Mouse (Mus musculus): ENCODE data around the gene Pcmtd2.
A peak's percentile ranks its signal among the peaks of the same experiment; 100 is the strongest.
"Not testable (repeated sequence)": the region's sequence is repeated elsewhere in the genome, so short reads cannot be mapped to it uniquely, and the experiment has no call there.

Pcmtd2 gene

DNA sequence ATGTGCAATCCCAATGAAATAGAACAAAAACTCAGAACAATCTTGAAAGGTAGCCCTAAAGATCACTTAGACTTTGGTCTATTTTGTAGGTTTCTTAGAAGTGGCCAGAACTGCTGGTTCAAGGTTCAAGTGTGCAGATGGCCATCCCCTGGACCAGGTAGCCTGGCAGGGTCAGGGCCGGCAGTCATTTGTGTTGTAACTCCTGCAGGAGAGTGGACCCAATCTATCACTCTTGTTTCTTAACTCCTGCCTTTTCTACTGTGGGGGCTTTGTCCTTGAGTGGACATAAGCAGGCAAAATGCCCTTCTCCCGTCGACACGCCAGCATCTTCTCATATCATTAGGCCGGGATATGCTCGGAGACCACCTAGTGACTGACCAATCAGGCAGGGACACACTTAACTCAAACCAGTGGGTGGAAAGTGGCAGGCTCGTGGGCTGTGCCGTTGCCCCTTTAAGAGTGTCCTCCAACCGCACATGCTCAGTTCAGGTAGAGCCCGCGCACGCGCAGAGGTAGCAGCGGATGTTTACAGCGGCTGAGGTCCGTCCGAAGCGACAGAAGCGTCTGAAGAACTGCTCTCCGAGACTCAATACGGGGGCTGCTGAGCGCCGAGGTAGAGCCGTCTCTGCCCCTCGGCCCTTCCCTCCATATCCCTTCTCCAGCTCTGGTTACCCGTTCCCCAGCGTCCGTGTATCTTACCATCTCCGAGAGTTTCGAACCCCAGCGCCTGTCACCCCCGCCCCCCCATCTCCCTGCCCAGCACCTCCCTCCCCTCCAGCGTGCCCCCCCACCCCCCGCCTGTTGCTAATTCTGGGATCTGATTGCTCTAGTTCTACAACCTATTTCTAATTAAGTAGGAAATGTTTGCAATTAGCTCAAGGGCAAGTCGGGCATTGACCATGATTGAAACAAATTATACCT, at the start of gene Pcmtd2:
Gene Pcmtd2 (plus strand): TSS at position 483 of the 921 bp plus-strand sequence.
- peak; percentile 91 to 93 for DNase-seq

DNA sequence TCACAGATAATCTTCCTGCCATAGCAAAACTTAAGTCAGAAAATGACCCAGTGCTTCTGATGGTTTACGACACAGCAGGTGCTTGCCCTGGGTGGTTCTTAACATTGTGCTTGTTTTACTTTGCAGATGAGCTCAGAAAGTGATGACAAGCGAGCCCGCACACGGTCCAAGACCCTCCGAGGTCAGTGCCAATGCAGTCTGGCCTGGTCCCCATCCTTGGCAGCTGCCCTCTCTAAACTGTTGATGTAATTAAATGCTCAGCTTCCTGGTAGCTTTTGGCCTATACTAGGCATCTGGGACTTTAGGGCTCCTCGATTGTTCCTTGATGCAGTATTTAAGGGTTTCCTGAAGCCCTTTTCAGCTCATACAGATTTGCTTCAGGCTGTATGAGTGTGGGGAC, 48.3 kb upstream of the Pcmtd2 start:
- no peak for DNase-seq

DNA sequence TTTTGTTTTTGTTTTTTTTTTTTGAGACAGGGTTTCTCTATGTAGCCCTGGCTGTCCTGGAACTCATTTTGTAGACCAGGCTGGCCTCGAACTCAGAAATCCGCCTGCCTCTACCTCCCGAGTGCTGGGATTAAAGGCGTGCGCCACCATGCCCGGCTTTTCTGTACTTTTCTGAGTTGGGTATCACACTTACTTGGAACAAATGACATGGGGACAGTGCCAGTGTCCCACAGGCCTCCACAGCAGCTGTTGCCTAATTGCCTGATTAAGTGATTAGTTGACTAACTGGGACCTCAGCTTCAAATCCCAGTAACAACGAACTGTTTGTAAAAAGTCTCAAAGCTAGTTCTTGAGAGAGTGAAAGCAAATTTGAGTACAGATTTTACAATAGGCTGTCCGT, 44.5 kb upstream of the Pcmtd2 start:
- DNase-seq: not testable (repeated sequence)

DNA sequence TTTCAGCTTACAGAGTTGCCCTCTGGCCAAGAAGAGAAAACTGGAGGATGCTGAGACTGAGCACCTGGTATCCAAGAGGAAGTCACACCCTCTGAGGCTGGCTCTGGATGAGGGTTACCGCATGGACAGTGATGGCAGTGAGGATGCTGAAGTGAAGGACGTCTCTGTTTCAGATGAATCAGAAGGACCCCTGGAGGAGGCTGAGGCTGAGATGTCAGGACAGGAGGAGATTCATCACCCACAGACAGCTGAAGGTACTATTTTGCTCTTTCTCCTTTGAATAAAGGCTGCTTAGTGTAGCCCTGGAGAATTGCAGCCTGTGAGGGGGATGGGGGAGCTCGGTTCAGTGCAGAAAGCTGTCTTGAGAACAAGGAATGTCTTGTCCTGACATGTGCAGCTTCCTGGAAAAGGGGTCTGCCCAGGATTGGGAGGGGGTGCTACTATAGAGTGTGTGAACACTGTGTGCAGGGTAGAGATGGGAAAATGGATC, 42.0 kb upstream of the Pcmtd2 start:
- DNase-seq: no peak

DNA sequence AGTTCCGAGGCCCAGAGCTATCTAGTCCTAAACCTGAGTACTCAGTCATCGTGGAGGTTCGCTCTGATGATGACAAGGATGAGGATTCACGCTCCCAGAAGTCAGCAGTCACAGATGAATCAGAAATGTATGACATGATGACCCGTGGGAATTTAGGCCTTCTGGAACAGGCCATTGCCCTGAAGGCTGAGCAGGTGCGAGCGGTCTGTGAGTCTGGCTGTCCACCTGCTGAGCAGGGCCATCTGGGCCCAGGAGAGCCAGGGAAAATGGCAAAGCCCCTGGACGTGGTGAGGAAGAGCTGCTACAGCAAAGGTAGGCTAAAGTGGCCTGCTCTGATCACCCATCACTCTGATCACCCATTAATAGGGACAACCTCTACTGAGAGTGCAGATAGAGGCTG, 40.0 kb upstream of the Pcmtd2 start:
- no peak for DNase-seq

DNA sequence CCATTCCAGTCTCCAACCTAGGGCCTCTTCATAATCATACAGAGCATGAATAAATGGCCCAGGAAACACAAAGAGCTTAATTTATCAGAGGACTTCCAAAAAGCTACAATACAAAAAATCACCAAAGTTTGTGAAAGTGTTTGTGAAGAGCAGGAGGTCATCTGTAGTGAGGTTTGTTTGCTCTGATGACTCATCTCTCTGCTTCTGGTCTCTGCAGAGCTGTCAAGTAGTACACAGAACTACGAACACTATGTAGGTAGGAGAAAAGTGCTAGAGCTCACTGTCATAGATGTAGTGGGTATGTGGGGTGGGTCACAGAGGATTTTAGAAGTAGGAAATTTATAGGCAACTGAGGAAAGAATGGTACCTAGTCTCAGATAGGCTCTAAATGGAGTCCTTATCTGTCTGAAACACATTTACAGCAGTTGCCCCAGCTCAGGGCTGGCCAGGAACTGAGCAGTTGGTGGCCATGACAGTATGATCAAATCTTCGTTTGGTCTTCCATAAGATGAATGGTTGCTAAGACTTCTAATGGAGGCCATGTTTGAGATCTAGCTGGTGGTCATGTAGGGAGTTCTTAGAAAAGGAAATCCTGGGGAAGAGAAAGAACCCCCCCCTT, 8.5 kb upstream of the Pcmtd2 start:
- no peak for DNase-seq

DNA sequence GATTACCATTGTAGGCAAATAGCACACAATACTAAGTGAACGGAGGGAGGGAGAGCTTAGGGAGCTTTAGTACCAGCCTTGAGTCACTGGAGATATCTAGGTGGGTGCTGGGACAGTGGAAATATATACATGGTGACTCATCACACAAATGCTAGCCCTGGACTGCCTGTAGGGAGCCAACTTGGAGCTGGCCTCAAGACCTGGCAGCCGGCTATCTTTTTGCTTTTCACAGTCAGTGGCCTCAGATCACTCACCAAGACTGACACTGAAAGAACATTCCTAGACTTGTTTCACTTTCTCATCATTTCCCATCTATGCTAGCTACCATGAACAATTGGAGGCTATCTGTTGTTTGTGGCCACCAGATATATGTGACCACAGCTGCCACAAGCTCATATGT, 4.9 kb upstream of the Pcmtd2 start:
- DNase-seq: no peak

DNA sequence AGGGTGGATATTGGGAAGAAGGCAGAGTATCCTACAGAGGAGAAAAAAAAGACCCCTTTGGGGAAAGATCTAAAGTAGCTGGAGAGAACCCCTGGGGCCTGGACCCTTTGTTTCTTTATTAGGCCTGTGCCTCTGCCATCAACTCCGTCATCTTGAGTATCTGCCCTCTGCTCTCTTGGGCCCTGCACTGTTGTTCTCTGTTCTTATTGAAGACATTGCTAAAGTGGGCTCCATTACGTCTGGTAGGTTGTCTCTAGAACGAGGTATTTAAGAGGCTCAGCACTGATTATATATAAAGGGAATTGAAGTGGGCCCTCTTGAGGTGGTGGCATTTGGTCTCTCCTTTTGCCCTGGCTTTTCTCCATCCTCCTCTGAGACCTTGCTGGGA, 633 bp downstream of the Pcmtd2 start:
- DNase-seq: peak; percentile 20 to 26

DNA sequence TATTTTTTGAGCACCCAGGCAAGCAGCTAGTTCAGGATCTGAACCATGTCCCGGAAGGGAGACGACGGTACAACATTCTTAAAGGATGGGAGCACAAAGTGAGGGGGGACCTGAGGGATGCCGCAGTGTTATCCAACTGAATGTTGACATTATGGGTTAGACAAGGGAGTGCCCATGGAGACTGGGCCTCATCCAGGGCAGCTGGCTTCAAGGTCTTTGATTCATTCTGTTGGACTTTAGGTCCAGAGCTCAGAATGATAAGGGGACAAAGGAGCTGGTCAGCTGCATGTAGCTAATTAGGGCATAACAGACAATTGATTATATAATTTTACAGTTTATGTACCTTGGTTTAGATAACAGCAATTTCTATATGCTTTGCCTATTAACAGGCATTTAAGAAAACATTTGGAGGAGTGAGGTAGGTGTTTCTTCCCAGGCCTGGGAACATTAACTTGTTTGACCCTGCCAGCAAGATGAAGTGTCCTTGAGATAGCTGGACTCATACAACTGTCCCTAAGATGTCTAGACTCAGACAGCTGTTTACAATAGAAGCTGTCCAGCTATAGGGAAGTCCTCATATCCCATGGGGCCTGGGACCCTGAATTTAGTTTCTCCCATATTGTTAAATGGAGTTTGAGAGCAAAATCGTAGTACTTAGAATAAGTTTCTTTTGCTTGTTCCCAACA, 8.2 kb downstream of the Pcmtd2 start:
- no peak for DNase-seq

DNA sequence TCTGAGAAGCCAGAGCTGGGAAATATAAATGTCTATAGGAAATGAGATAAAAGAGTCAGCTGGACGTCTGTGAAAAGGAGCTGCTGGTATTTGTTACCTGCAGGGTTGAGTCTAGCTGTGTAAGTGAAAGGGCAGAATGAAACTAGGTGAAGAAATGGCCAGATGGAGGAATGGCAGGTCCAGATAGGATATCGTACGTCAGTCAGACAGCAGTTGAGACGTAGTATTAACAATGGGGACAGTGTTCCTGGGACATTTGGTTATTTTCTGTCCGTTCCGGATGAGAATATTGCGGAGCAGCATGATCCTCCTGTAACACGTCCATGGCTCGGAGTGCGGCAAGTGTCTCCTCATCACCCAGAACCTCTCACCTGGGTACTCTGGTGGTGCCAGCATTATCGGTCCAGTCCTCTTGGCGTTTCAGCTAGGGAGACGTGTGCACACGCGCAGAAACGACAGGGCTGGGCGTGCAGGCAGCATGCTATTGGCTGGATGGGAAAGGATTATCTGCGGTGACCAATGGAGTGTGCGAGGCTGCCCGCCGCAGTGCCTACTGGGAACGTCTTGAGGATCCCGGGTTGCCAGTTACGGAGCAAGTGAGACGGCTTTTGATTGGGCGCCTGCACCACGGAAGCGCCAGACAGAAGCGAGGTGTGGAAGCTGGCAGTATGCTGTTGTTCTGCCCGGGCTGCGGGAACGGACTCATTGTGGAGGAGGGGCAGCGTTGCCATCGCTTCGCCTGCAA, 26.3 kb downstream of the Pcmtd2 start, which contains the start of gene Polr3k:
Gene Polr3k (plus strand): TSS at position 547 of the 745 bp plus-strand sequence.
- DNase-seq: peak; percentile 87 to 89

DNA sequence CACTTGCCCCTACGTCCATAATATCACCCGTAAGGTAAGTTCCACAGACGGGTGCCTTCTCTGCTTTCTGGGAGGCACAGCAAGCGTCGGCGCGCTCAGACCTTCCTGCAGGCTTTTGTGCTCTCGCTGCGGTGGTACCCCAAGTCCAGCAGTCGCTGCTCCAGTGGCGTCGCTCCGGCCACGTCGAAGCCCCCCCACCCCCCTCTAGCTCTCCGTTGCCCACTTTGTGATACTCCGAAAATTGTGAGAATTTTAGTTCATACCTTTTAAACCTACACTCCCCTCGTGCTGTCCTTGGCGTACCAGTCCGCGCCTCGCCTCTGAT, 26.8 kb downstream of the Pcmtd2 start:
- DNase-seq: no peak

DNA sequence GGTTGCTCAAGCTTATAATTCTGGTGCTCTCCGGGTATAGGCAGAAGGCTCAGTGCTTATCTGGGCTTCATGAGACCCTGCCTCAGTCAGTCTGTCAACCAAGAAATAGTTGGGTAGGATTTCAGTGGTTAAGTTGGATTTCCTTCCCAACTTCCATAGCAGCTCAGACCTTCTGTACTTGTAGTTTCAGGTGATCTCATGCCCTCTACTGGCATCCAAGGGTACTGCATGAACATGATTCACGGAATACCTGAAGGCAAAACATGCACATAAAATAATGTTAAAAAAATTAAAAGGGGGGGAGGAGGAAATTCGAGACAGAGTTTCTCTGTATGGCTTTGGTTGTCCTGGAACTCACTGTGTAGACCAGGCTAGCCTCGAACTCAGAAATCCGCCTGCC, 29.3 kb downstream of the Pcmtd2 start:
- peak; percentile 70 to 79 for DNase-seq

DNA sequence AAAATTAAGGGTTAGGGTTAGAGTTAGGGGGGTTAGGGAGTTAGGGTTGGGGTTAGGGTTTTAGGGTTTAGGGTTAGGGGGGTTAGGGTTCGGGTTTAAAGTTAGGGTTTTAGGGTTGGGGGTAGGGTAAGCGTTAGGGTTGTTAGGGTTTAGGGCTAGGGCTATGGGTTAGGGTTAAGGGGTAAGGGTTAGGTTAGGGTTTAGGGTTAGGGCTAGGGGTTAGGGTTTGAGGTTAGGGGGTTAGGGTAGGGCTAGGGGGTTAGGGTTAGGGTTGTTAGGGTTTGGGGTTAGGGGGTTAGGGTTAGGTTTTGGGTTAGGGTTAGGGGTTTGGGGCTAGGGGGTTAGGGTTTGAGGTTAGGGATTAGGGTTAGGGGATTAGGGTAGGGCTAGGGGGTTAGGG, 33.4 kb downstream of the Pcmtd2 start:
- no peak for DNase-seq

DNA sequence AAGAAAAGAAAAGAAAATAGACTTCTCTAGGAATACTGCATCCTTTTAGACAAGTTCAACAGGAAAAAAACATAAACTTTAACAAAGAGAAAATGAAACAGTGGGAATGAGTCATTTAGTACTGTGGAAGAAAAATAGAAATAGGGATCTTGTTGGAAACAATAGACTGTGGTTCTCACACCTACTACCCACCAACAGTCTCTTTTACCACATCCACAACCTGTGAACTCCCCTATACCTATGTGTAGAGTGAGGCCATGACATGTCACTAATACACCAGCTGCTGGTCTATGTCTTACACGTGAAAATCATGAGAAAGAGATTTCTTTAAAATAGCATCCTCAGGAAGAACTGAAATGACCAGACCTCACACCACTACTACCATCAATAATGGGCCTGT, 41.2 kb downstream of the Pcmtd2 start:
- DNase-seq: no peak

DNA sequence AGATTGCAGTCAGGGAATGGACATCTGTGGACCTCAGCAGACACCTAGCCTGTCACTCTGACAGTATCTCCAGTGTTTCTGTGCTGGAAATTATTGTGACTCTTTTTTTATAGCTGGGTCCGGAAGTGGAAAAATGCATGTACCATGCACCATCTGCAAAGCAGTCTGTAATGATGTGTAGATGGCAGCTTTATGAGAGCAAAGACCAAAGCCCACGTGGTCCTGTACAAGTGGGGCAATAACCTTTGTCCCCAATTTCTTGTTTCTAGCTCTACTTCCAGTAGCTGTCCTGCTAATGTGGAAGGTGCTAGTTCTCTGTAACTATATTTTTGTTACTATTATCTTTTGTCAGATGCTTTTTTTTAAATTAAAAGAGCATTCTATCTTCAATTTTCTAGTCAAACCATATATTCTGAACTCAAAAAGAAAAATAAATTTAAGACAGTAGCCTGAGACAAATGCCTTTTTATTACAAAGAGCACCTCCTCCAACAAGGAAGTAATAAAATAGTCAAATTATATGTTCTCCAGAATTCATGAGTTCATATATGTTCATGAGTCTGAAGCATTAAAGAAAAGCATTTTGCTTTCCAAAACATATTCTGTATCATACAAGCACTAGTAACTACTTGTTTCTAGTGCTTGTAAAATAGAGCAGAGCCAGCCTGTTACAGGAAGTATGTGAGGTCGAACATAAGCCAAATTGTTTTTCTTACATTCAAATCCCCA, 45.5 kb downstream of the Pcmtd2 start:
- DNase-seq: no peak

Data from B cell, adult 2 months (primary cell).